Mouse (Mus musculus) thymus, adult 2 months (tissue): Measurements from ENCODE around the gene Cyp1a1. TPM values are rescaled to one million over a fixed set of nuclear protein-coding genes. Genes with fewer than 3 reads are reported as not detected.
"Not testable (repeated sequence)": the region's sequence is repeated elsewhere in the genome, so short reads cannot be mapped to it uniquely, and the experiment has no call there.

Source experiments
- DNase-seq: peaks from one replicate; pipeline ENCODE4 v3.0.0; 2021
- H3K27ac ChIP-seq: fragments of 200-500 bp; 2 replicates; pipeline ENCODE4 v1.5.1; 2012; ENCODE audit warnings: low read length, control low read depth; ENCODE audit not compliant: control insufficient read depth, insufficient read depth
- H3K27me3 ChIP-seq: fragments of 200-500 bp; 2 replicates; pipeline ENCODE4 v1.6.1; 2012; ENCODE audit warnings: mild to moderate bottlenecking, low read length, moderate library complexity, mixed read lengths; ENCODE audit not compliant: control insufficient read depth, insufficient read depth
- H3K36me3 ChIP-seq: fragments of 200-500 bp; 2 replicates; pipeline ENCODE4 v1.6.1; 2012; ENCODE audit warnings: mild to moderate bottlenecking, low read length, moderate library complexity; ENCODE audit not compliant: control insufficient read depth, insufficient read depth
- H3K4me1 ChIP-seq: fragments of 200-500 bp; replicated peaks from 2 replicates; pipeline ENCODE4 v1.6.1; 2012; ENCODE audit warnings: low read length; ENCODE audit not compliant: control insufficient read depth, insufficient read depth
- H3K4me3 ChIP-seq: fragments of 200-500 bp; 2 replicates; pipeline ENCODE4 v1.5.1; 2012; ENCODE audit warnings: mild to moderate bottlenecking, low read length, control low read depth, moderate library complexity; ENCODE audit not compliant: control insufficient read depth, insufficient read depth
- CTCF ChIP-seq: fragments of 200-500 bp; IDR thresholded peaks from 2 replicates; pipeline ENCODE4 v1.5.1; 2012; ENCODE audit warnings: mild to moderate bottlenecking, control low read depth, low read length, moderate library complexity, borderline replicate concordance; ENCODE audit not compliant: control insufficient read depth, poor library complexity, insufficient read depth; ENCODE audit errors: extremely low read depth
- POLR2A ChIP-seq: fragments of 200-500 bp; IDR thresholded peaks from 2 replicates; pipeline ENCODE4 v1.6.1; 2012; ENCODE audit warnings: mild to moderate bottlenecking, low read length, control low read depth, moderate library complexity; ENCODE audit not compliant: control insufficient read depth, poor library complexity, insufficient read depth; ENCODE audit errors: extremely low read depth
- WGBS: fragments of 180-500 bp; shearing (Covaris S2); methylation state at CpG from one replicate; pipeline ENCODE4 v1.1.7; 2018; 5-methylcytosine and 5-hydroxymethylcytosine counted together
- polyA plus RNA-seq: library from polyadenylated mRNA; depleted of rRNA; stranded (reverse); fragments of >200 nt; gene quantifications from 2 replicates; pipeline ENCODE4 v1.2.3, GENCODE M21; 2012

Gene Cyp1a1
- polyA plus RNA-seq, 1 experiment = 0.15 TPM

DNA sequence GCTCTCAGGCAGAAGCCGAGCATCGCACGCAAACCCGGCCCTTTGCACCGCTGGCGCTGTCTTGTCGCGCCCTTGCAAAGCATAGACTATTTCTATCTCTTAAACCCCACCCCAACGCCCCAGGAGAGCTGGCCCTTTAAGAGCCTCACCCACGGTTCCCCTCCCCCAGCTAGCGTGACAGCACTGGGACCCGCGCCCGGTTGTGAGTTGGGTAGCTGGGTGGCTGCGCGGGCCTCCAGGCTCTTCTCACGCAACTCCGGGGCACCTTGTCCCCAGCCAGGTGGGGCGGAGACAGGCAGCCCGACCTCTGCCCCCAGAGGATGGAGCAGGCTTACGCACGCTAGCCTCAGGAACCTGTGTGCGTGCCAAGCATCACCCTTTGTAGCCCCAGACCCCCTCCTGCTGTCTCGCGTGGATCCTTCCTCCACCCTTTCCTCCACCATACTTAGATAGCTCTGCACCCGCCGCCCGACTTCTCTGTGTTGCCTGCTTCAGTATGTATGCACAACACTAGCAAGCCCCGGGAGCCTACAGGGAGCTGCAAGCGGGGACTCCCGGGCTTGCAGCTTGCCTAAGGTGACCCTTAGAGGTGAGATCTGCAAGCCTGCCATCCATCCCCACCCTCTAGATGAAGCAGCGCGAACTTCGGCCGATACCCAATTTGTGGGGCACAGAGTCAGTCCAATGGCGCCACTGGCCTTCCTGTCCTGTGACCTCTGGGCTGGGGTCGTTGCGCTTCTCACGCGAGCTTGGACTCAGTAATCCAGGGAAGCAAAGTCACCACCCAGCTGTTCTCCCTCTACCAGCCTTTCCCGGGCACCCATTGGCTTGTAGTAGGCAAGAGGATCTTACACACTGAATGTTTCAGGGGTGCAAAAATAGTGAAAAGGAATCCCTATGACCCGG, 8.9 kb downstream of the Cyp1a1 start:
- no peak for TF ChIP-seq POLR2A
- TF ChIP-seq CTCF = 0 out of 2 replicates have a peak, but pooled peaks have one; percentile 21
- peaks cover 4% of the 10 kb centered on the region; the same call in 1 of the 2 replicates for H3K4me1 ChIP-seq
- WGBS = 9% methylated on average over 42 of the region's 42 CpGs
- H3K4me3 ChIP-seq = no peak overlapping the region
- H3K27me3 ChIP-seq = peaks cover 16% of the 10 kb centered on the region
- H3K36me3 ChIP-seq = no peaks in the 10 kb centered on the region
- H3K27ac ChIP-seq = no peak overlapping the region
- no peak for DNase-seq

DNA sequence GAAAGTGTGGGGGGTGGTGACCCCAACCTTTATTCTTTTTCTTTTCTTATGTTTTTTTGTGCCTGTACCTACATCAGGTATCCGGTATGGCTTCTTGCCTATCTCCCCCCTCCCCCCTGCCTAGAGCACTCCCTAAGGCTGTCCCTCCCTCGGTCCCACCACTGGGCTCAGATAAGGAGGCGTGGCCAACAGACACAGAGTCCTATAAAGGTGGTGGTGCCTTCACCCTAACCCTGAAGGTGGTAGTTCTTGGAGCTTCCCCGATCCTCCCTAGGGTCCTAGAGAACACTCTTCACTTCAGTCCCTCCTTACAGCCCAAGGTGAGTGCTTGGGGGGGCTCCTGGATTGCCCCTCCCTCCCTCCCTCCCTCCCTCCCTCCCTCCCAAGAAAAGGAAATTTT, 9.7 kb downstream of the Cyp1a1 start:
- DNase-seq = no peak
- TF ChIP-seq CTCF = no peak
- no peak for TF ChIP-seq POLR2A
- Histone ChIP-seq H3K36me3 (no peaks in the 10 kb centered on the region), H3K27me3 (peaks cover 16% of the 10 kb centered on the region), H3K27ac (no peak overlapping the region), H3K4me3 (no peak overlapping the region), H3K4me1 (peaks cover 4% of the 10 kb centered on the region; the same call in 1 of the 2 replicates)
- WGBS = 44% methylated on average over 4 of the region's 4 CpGs

DNA sequence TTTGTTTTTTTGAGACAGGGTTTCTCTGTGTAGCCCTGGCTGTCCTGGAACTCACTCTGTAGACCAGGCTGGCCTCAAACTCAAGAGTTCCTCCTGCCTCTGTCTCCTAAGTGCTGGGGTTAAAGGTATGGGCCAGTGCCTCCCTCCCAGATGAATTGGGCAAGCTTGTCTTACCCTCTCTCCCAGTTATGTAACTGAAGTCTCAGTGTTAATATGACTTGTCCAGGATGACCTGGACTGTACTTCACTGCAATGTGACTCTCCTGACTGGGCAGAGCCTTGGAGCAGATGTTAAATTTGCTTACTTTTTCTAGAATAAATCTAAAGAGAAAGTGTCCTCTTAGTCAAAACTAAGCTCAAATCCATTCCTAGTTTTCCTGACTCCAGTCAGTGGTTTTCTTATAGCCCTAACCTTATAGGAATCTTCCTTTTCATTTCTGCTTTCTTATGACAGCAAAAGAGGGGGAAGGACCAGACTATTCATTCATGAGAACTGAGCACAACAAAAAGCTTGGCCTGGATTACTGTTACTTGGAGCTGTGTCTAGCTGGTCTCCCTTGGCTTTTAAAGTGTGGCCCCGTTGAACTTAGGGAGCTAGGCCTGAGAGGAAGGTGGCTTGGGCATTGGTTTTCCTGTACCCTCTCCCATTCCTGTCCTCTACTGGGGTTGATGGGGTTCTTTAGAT, 10.9 kb downstream of the Cyp1a1 start:
- no peak for DNase-seq
- no peak overlapping the region for H3K4me3 ChIP-seq
- H3K27ac ChIP-seq = no peak overlapping the region
- H3K36me3 ChIP-seq = no peaks in the 10 kb centered on the region
- H3K27me3 ChIP-seq = peaks cover 16% of the 10 kb centered on the region
- WGBS = 61% methylated on average over 1 of the region's 1 CpGs
- H3K4me1 ChIP-seq = peaks cover 4% of the 10 kb centered on the region; the same call in 1 of the 2 replicates
- TF ChIP-seq POLR2A = no peak
- TF ChIP-seq CTCF = no peak

DNA sequence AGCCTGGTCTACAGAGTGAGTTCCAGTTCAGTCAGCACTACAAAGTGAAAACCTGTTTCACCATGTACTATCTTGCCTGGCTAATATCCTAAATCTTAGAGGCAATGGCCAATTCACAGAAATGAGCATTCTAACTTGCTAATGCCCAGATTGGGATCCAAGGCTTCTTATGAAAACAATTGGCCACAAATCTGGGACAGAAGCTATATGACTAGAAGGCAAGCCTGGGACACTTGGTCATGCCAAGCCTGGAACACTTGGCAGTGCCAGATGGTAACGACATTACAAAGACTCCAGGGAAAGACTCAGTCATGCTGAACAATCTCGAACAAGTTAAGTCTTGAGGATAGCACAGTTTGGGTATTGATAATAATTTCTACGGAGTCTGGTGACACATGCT, 18.8 kb downstream of the Cyp1a1 start:
- DNase-seq = no peak
- 96% methylated on average over 3 of the region's 3 CpGs for WGBS
- H3K27ac ChIP-seq = no peak overlapping the region

DNA sequence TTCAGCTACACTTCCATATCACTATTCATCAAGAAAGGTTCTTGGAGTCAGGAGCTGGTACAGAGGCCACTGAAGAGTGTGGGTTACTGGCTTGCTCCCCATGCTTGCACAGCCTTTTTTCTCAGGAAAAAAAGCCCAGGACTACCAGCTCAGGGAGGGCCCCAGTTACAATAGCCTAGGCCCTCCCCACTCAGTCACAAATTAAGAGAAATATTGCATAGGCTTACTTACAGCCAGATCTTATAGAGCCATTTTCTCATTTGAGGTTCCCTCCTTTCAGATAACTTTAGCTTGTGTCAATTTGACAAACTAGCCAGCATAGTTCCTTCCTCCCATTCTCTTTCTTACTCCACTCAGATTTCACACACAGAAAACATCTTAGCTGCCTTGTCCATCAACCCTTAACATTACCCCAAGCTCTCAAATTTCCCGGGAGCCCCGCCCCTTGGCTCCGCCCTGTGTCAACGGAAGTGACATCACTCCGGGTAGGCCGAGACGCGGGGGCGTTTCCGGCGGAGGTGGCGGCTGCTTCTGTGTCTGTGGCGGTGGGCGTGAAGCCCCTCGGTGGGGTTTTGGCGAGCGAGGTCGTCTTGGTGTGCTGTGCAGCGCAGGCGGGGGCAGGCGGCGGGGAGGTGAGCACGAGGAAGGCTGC, 20.5 kb downstream of the Cyp1a1 start, which contains the start of gene Edc3:
Gene Edc3, plus strand, starts transcription at position 473 of the 652 bp plus-strand sequence.
- TF ChIP-seq POLR2A (peak; percentile 72), CTCF (0 out of 2 replicates have a peak, but pooled peaks have one; percentile 34)
- Histone ChIP-seq H3K4me1 (peaks cover 9% of the 10 kb centered on the region), H3K36me3 (peaks cover 1% of the 10 kb centered on the region; the same call in 1 of the 2 replicates), H3K27me3 (no peaks in the 10 kb centered on the region), H3K4me3 (peak within 1 kb of the TSS; percentile 84), H3K27ac (peak within 1 kb of the TSS; percentile 43)
- under 1% methylated on average over 23 of the region's 23 CpGs for WGBS
- peak; percentile 91 for DNase-seq

More for the DNA sequence above, 18.8 kb downstream of the Cyp1a1 start:
- Histone ChIP-seq H3K36me3 (no peaks in the 10 kb centered on the region), H3K4me1 (peaks cover 9% of the 10 kb centered on the region), H3K27me3 (no peaks in the 10 kb centered on the region; the same call in 1 of the 2 replicates), H3K4me3 (no peak overlapping the region)
- no peak for TF ChIP-seq CTCF
- no peak for TF ChIP-seq POLR2A

DNA sequence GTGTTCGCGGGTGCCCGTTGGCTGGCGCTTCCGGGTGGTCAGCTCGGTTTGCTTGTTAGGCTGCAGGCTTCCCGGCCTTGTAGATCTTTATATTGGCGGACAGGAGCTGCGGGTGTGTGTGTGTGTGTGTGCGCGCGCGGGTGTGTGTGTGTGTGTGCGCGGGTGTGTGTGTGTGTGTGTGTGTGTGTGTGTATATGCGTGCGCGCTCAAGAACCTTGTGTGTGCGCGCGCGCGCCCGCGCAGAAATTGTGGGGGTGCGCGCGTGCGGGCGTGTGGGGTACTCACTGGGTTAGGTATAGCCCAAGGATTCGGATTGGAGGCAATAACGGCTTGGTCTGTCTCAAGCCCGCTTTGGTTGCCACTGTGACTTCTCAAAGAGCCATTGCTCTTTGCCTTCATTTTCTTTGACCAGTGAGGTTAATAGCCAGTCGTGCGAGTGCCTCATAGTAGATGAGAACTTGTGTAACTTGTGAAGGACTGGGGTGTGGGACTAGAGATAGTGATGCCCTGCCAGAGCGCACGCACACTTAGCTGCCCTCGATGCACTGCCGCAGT, 21.1 kb downstream of the Cyp1a1 start:
- H3K4me3 ChIP-seq = peak overlapping the region; percentile 84
- peak; percentile 43 for DNase-seq
- WGBS = 2% methylated on average over 37 of the region's 39 CpGs
- peak overlapping the region; percentile 43 for H3K27ac ChIP-seq
- peaks cover 9% of the 10 kb centered on the region for H3K4me1 ChIP-seq
- no peak for TF ChIP-seq POLR2A
- TF ChIP-seq CTCF = no peak
- no peaks in the 10 kb centered on the region for H3K27me3 ChIP-seq
- H3K36me3 ChIP-seq = peaks cover 7% of the 10 kb centered on the region

DNA sequence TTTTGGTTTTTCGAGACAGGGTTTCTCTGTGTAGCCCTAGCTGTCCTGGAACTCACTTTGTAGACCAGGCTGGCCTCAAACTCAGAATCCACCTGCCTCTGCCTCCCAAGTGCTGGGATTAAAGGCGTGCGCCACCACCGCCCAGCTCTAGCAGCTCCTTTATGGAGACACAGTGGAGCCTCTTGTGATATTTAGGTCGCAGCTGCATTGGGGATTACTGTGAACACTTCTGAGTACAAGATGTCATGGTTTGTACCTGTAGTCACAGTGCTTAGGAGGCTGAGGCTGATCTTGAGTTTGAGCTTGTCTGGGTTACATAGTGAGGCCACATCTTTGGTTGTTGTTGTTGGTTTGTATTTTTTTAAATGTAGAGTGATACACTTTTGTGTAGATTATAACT, 22.5 kb downstream of the Cyp1a1 start:
- H3K4me1 ChIP-seq, H3K4me3 ChIP-seq, H3K27me3 ChIP-seq: not testable (repeated sequence)
- Histone ChIP-seq H3K27ac (peak overlapping the region; percentile 29; the same call in 1 of the 2 replicates), H3K36me3 (peaks cover 21% of the 10 kb centered on the region)
- DNase-seq = peak; percentile 15
- WGBS = 60% methylated on average over 5 of the region's 5 CpGs
